Mouse (Mus musculus): ENCODE data around the gene Mrpl17.
A peak's percentile ranks its signal among the peaks of the same experiment; 100 is the strongest.
"Not testable (repeated sequence)": the region's sequence is repeated elsewhere in the genome, so short reads cannot be mapped to it uniquely, and the experiment has no call there.

Gene Mrpl17

GRCm38 (mm10) chr7:105810877-105811489 lies at the start of gene Mrpl17:
Mrpl17 (minus strand) TSS chr7:105811099.
- DNase-seq: peak; percentile 100

GRCm38 (mm10) chr7:105855718-105856560 lies 45.0 kb upstream of the Mrpl17 start:
- DNase-seq: not testable (repeated sequence)

GRCm38 (mm10) chr7:105824281-105824680 lies 13.4 kb upstream of the Mrpl17 start:
- DNase-seq: no peak

GRCm38 (mm10) chr7:105818483-105818882 lies 7.6 kb upstream of the Mrpl17 start:
- peak; percentile 20 for DNase-seq

- DNase-seq: no peak
Observed at GRCm38 (mm10) chr7:105816736-105817135, 5.8 kb upstream of the Mrpl17 start.

- DNase-seq: no peak
Observed at GRCm38 (mm10) chr7:105813326-105813725, 2.4 kb upstream of the Mrpl17 start.

- no peak for DNase-seq
Observed at GRCm38 (mm10) chr7:105812566-105812965, 1.7 kb upstream of the Mrpl17 start.

- no peak for DNase-seq
Observed at GRCm38 (mm10) chr7:105811516-105811915, 617 bp upstream of the Mrpl17 start.

- no peak for DNase-seq
Observed at GRCm38 (mm10) chr7:105810280-105810876, 521 bp downstream of the Mrpl17 start.

GRCm38 (mm10) chr7:105809836-105810235 lies 1.1 kb downstream of the Mrpl17 start:
- no peak for DNase-seq

GRCm38 (mm10) chr7:105808385-105808784 lies 2.5 kb downstream of the Mrpl17 start:
- DNase-seq: peak; percentile 56

- DNase-seq: no peak
Observed at GRCm38 (mm10) chr7:105806716-105807115, 4.2 kb downstream of the Mrpl17 start.

GRCm38 (mm10) chr7:105806125-105806524 lies 4.8 kb downstream of the Mrpl17 start:
- DNase-seq: no peak

- no peak for DNase-seq
Observed at GRCm38 (mm10) chr7:105803428-105803827, 7.5 kb downstream of the Mrpl17 start.

- DNase-seq: no peak
Observed at GRCm38 (mm10) chr7:105802771-105803170, 8.1 kb downstream of the Mrpl17 start.

- DNase-seq: no peak
Observed at GRCm38 (mm10) chr7:105802312-105802711, 8.6 kb downstream of the Mrpl17 start.

GRCm38 (mm10) chr7:105796972-105797371 lies 13.9 kb downstream of the Mrpl17 start:
- no peak for DNase-seq

GRCm38 (mm10) chr7:105795759-105796366 lies 15.0 kb downstream of the Mrpl17 start:
- DNase-seq: no peak

GRCm38 (mm10) chr7:105793701-105794100 lies 17.2 kb downstream of the Mrpl17 start:
- peak; percentile 42 for DNase-seq

GRCm38 (mm10) chr7:105791147-105791546 lies 19.8 kb downstream of the Mrpl17 start:
- DNase-seq: no peak

- DNase-seq: peak; percentile 60
Observed at GRCm38 (mm10) chr7:105787285-105788140, 23.4 kb downstream of the Mrpl17 start, which contains the start of gene Dchs1. Dchs1 (minus strand) TSS chr7:105787654.
